Comparison of ENCODE assay signal across 9 mouse cellular contexts in the genomic region with DNA sequence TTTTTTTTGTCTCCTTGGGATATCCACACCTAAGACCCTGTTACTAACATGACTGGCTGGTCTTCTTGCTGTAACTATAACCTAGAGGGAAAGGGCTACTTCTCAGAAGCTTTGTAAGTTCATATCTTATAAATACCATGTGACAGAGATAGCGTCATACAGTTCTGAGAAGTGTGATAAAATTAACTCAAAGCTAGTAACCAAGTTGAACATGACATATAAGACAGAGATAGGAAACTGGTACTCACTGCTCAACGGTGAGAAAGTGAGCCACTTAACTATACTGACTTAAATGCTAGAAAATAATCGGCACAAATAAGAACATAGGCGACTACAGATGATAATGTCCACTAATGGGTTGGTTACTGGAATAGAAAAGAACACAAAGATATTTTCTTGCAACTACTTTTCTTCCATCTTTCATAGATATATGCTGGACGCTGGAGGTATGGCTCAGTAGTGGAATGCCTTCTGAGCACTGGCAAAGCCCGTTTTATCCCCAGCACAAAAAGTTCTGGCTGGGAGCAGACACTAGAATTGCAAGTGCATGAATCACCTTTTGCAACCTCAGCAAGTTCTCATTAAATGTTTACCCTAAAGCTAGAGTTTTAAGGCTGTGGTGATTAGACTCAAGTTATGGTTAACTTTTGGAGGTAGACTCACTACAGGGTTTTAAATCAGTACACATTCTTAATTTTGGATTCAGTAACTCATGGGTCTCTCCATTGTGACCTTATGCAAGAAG. TPM values are rescaled to one million over a fixed set of nuclear protein-coding genes. Genes with fewer than 3 reads are reported as not detected.
DNase-seq lines count a peak whose midpoint lies in the region; ATAC-seq and TF ChIP-seq lines count a peak whose summit lies in the region.
"Had no signal": no experiment of that assay in that cellular context is flagged by ENCODE, and none has a peak within 500 bp of the region (broad histone marks: within the 10 kb centered on the region; RNA-seq: fewer than 3 reads in every experiment).

No protein-coding gene starts in this region.

- peaks cover 17% of the 10 kb centered on the region for H3K36me3 ChIP-seq in embryonic facial prominence, embryonic 12.5 days
- peaks cover 32% of the 10 kb centered on the region for H3K36me3 ChIP-seq in intestine, postnatal 0 days (ENCODE audit: control insufficient read depth, insufficient read depth)
- peaks cover 5% of the 10 kb centered on the region; the same call in 1 of the 2 replicates for H3K36me3 ChIP-seq in neural tube, embryonic 14.5 days (ENCODE audit: control insufficient read depth, insufficient read depth, low read length)

- TF ChIP-seq CTCF in layer of hippocampus, adult 2 months (conservative IDR thresholded peaks at IDR 0.05), result no peak
- no peak for TF ChIP-seq CTCF in intestine, postnatal 0 days (IDR thresholded peaks at IDR 0.05; ENCODE audit: low read depth)

- ATAC-seq in embryonic facial prominence, embryonic 12.5 days (ENCODE audit: insufficient number of reproducible peaks, insufficient read depth, low FRiP score, low TSS enrichment), result no peak
- ATAC-seq in intestine, postnatal 0 days, result no peak
- no peak for ATAC-seq in neural tube, embryonic 14.5 days (ENCODE audit: low read depth)

- peak overlapping the region; percentile 87; the same call in 1 of the 2 replicates for H3K4me3 ChIP-seq in layer of hippocampus, adult 2 months
- H3K4me3 ChIP-seq in embryonic facial prominence, embryonic 12.5 days, result peak overlapping the region; percentile 95; the same call in 1 of the 2 replicates
- 0 out of 2 replicates have a peak overlapping the region, but pooled peaks have one; percentile 90 for H3K4me3 ChIP-seq in intestine, postnatal 0 days (ENCODE audit: low read depth, low read length)
- no peak overlapping the region for H3K4me3 ChIP-seq in neural tube, embryonic 14.5 days (ENCODE audit: low read depth, low read length)

- H3K9ac ChIP-seq in embryonic facial prominence, embryonic 12.5 days, result peak overlapping the region; percentile 95; the same call in 1 of the 2 replicates
- no peak overlapping the region; the same call in 1 of the 2 replicates for H3K9ac ChIP-seq in intestine, postnatal 0 days (ENCODE audit: low read depth, low read length)
- H3K9ac ChIP-seq in neural tube, embryonic 14.5 days (replicated peaks; ENCODE audit: low read depth, low read length), result no peak overlapping the region

- H3K4me1 ChIP-seq in embryonic facial prominence, embryonic 12.5 days, result peaks cover 12% of the 10 kb centered on the region; the same call in 1 of the 2 replicates
- H3K4me1 ChIP-seq in intestine, postnatal 0 days (replicated peaks; ENCODE audit: control insufficient read depth, insufficient read depth, low read length), result 0 out of 2 replicates have a peak, but pooled peaks cover 8% of the 10 kb centered on the region
- peaks cover 12% of the 10 kb centered on the region for H3K4me1 ChIP-seq in neural tube, embryonic 14.5 days (ENCODE audit: control insufficient read depth, insufficient read depth, low read length)

- no peak overlapping the region for H3K27ac ChIP-seq in layer of hippocampus, adult 2 months
- no peak overlapping the region for H3K27ac ChIP-seq in embryonic facial prominence, embryonic 12.5 days
- no peak overlapping the region; the same call in 1 of the 2 replicates for H3K27ac ChIP-seq in intestine, postnatal 0 days (ENCODE audit: low read depth, low read length)
- H3K27ac ChIP-seq in neural tube, embryonic 14.5 days (ENCODE audit: low read depth, low read length), result no peak overlapping the region

- no peaks in the 10 kb centered on the region for H3K9me3 ChIP-seq in embryonic facial prominence, embryonic 12.5 days
- no peaks in the 10 kb centered on the region for H3K9me3 ChIP-seq in intestine, postnatal 0 days (ENCODE audit: control insufficient read depth)
- H3K9me3 ChIP-seq in neural tube, embryonic 14.5 days (ENCODE audit: control insufficient read depth, low read length), result no peaks in the 10 kb centered on the region

- DNase-seq in layer of hippocampus, adult 2 months (ENCODE audit: low spot score in 2 of 2), result no peak
- DNase-seq in layer of hippocampus, adult 11-12 months (ENCODE audit: low spot score), result no peak
- DNase-seq in cerebellum, adult 9-10 months, result no peak
- no peak for DNase-seq in gastrocnemius, adult 8-10 months (ENCODE audit: low spot score in 2 of 2)
- no peak for DNase-seq in cerebellum, adult 11 months
- DNase-seq: thymus, postnatal 25 days had no signal

- H3K27me3 ChIP-seq in embryonic facial prominence, embryonic 12.5 days, result no peaks in the 10 kb centered on the region
- no peaks in the 10 kb centered on the region for H3K27me3 ChIP-seq in intestine, postnatal 0 days (replicated peaks; ENCODE audit: control insufficient read depth, insufficient read depth, low read length)
- no peaks in the 10 kb centered on the region for H3K27me3 ChIP-seq in neural tube, embryonic 14.5 days (ENCODE audit: control insufficient read depth, insufficient read depth, low read length)

- WGBS in embryonic facial prominence, embryonic 12.5 days, result 86% methylated on average over 6 of the region's 6 CpGs
- 62% methylated on average over 6 of the region's 6 CpGs for WGBS in intestine, postnatal 0 days
- WGBS in neural tube, embryonic 14.5 days, result 90% methylated on average over 6 of the region's 6 CpGs

- H3K4me2 ChIP-seq in embryonic facial prominence, embryonic 12.5 days (replicated peaks), result peak overlapping the region; percentile 62
- peak overlapping the region; percentile 78 for H3K4me2 ChIP-seq in intestine, postnatal 0 days (replicated peaks; ENCODE audit: low read depth)
- peak overlapping the region; percentile 79 for H3K4me2 ChIP-seq in neural tube, embryonic 14.5 days (ENCODE audit: low read depth, low read length)

RNA-seq across cellular contexts. Expression of gene Nek9, which starts 1.4 kb away (rescaled TPM):
- 10 to 100 TPM; 34.2 to 35.5 TPM for total RNA-seq in layer of hippocampus, adult 2 months (2021)
- polyA plus RNA-seq in embryonic facial prominence, embryonic 12.5 days (2016; fragmentation: Nextera tagmentation; extraction: Ambion mirVana), result 31.2 and 33.1 TPM in 2 replicates
- 10.2 and 10.3 TPM in 2 replicates for polyA plus RNA-seq in intestine, postnatal 0 days (2015; fragmentation: Nextera tagmentation; extraction: Ambion mirVana)
- polyA plus RNA-seq in neural tube, embryonic 14.5 days (2014; fragmentation: Nextera tagmentation; extraction: Ambion mirVana), result 8.9 and 10.0 TPM in 2 replicates
- 100 to 1,000 TPM; 114 to 164 (median 126) TPM for total RNA-seq in gastrocnemius, adult 8-10 months (2022)

RNA-seq across cellular contexts. Expression of gene Tmed10, which starts 36.9 kb away (rescaled TPM):
- 100 to 1,000 TPM; 156 to 166 TPM for total RNA-seq in layer of hippocampus, adult 2 months (2021)
- polyA plus RNA-seq in embryonic facial prominence, embryonic 12.5 days (2016; fragmentation: Nextera tagmentation; extraction: Ambion mirVana), result 266 and 275 TPM in 2 replicates
- polyA plus RNA-seq in intestine, postnatal 0 days (2015; fragmentation: Nextera tagmentation; extraction: Ambion mirVana), result 328 TPM in 2 replicates
- polyA plus RNA-seq in neural tube, embryonic 14.5 days (2014; fragmentation: Nextera tagmentation; extraction: Ambion mirVana), result 209 and 238 TPM in 2 replicates
- total RNA-seq in gastrocnemius, adult 8-10 months (2022), result 100 to 1,000 TPM; 108 to 122 (median 116) TPM

RNA-seq across cellular contexts. Expression of gene Zc2hc1c, which starts 49.3 kb away (rescaled TPM):
- 1 to 10 TPM; 1.2 to 1.3 TPM for total RNA-seq in layer of hippocampus, adult 2 months (2021)
- polyA plus RNA-seq in embryonic facial prominence, embryonic 12.5 days (2016; fragmentation: Nextera tagmentation; extraction: Ambion mirVana), result 0.78 and 1.1 TPM in 2 replicates
- 0.86 and 0.96 TPM in 2 replicates for polyA plus RNA-seq in intestine, postnatal 0 days (2015; fragmentation: Nextera tagmentation; extraction: Ambion mirVana)
- polyA plus RNA-seq in neural tube, embryonic 14.5 days (2014; fragmentation: Nextera tagmentation; extraction: Ambion mirVana), result 1.6 and 1.7 TPM in 2 replicates
- 1 to 10 TPM; 1.6 to 2.2 (median 1.8) TPM for total RNA-seq in gastrocnemius, adult 8-10 months (2022)

RNA-seq across cellular contexts. Expression of gene Acyp1, which starts 49.5 kb away (rescaled TPM):
- total RNA-seq in layer of hippocampus, adult 2 months (2021), result 10 to 100 TPM; 26.9 to 31.7 TPM
- polyA plus RNA-seq in embryonic facial prominence, embryonic 12.5 days (2016; fragmentation: Nextera tagmentation; extraction: Ambion mirVana), result 43.8 and 45.1 TPM in 2 replicates
- polyA plus RNA-seq in intestine, postnatal 0 days (2015; fragmentation: Nextera tagmentation; extraction: Ambion mirVana), result 50.3 and 51.9 TPM in 2 replicates
- 55.7 and 61.2 TPM in 2 replicates for polyA plus RNA-seq in neural tube, embryonic 14.5 days (2014; fragmentation: Nextera tagmentation; extraction: Ambion mirVana)
- total RNA-seq in gastrocnemius, adult 8-10 months (2022), result 10 to 100 TPM; 53.5 to 69.6 (median 58.9) TPM
